Mouse (Mus musculus) testis, postnatal 14 days (tissue): ENCODE results near the gene Gas6.

Source experiments
- DNase-seq: peaks from one replicate; pipeline ENCODE4 v3.0.0; 2021; ENCODE audit warnings: low spot score

The Gas6 gene

GRCm38 (mm10) chr8:13461085-13461765 is 33.1 kb downstream of the Gas6 start:
- DNase-seq, result peak; percentile 62

GRCm38 (mm10) chr8:13459431-13459830 is 34.9 kb downstream of the Gas6 start:
- no peak for DNase-seq

- no peak for DNase-seq
Observed at GRCm38 (mm10) chr8:13455295-13455694, 39.0 kb downstream of the Gas6 start.

GRCm38 (mm10) chr8:13454341-13455113 is 39.8 kb downstream of the Gas6 start:
- no peak for DNase-seq

- no peak for DNase-seq
Observed at GRCm38 (mm10) chr8:13451747-13452277, 42.5 kb downstream of the Gas6 start.

- no peak for DNase-seq
Observed at GRCm38 (mm10) chr8:13448145-13448544, 46.1 kb downstream of the Gas6 start.

- no peak for DNase-seq
Observed at GRCm38 (mm10) chr8:13446456-13446855, 47.8 kb downstream of the Gas6 start.

- DNase-seq, result no peak
Observed at GRCm38 (mm10) chr8:13442152-13442551, 52.1 kb downstream of the Gas6 start.

- DNase-seq, result no peak
Observed at GRCm38 (mm10) chr8:13437531-13437930, 56.8 kb downstream of the Gas6 start.

- no peak for DNase-seq
Observed at GRCm38 (mm10) chr8:13436052-13436451, 58.2 kb downstream of the Gas6 start.

- no peak for DNase-seq
Observed at GRCm38 (mm10) chr8:13434889-13435288, 59.4 kb downstream of the Gas6 start, which contains the start of gene Tmem255b. Tmem255b (plus strand) TSS chr8:13435189.

GRCm38 (mm10) chr8:13433130-13433529 is 61.2 kb downstream of the Gas6 start:
- DNase-seq, result no peak

- no peak for DNase-seq
Observed at GRCm38 (mm10) chr8:13430866-13431265, 63.4 kb downstream of the Gas6 start.

GRCm38 (mm10) chr8:13430412-13430811 is 63.9 kb downstream of the Gas6 start:
- no peak for DNase-seq

- no peak for DNase-seq
Observed at GRCm38 (mm10) chr8:13428156-13428555, 66.1 kb downstream of the Gas6 start.

- DNase-seq, result no peak
Observed at GRCm38 (mm10) chr8:13427351-13427750, 66.9 kb downstream of the Gas6 start.

- DNase-seq, result no peak
Observed at GRCm38 (mm10) chr8:13420970-13421369, 73.3 kb downstream of the Gas6 start.

GRCm38 (mm10) chr8:13419111-13419639 is 75.1 kb downstream of the Gas6 start:
- DNase-seq, result no peak

- DNase-seq, result no peak
Observed at GRCm38 (mm10) chr8:13415879-13416278, 78.4 kb downstream of the Gas6 start.
